Mouse (Mus musculus): Measurements from ENCODE around the gene Gpn3. TPM values are rescaled to one million over a fixed set of nuclear protein-coding genes. Genes with fewer than 3 reads are reported as not detected.

Gpn3 gene
- total RNA-seq (2021): 10 to 100 TPM; 24.9 to 25.8 TPM

DNA sequence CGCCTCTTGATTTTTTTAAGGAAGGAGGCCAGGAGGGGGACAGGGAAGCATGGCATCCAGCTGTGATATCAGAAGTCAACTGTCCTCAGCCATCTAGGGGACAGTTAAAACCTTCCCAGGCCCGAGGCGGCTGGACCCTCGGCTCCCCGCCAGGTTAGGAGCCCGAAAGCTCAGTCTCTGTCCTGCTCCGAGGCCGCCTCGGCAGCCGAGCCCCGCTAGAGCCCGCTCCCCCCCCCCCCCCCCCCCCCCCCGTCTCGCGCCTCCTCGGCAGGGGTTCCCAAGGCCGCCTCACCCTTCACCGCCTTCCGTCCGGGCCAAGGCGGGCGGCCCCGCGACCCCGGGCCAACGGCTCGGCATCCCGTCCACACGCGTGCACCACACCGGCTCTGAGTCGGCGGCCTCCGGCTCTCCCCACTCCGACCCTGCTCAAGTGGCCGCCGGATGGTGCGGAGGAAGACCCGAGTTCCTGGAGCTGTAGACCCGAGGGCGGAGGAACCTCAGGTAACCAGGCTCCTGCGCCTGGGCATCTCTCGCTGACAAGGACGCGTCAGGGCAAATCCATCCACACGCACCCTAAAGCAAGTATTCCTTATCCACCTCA lies at the start of gene Gpn3:
TSS of gene Gpn3 (plus strand) at position 286 of the 601 bp plus-strand sequence.
- intact Hi-C loops (cut with DNase I): loop anchor here (1.0 kb wide), 1 partner anchor 17 kb away; the partner anchor contains the start of genes Rad9b and Vps29
- DNase-seq (ENCODE audit: low spot score in 2 of 2): no peak

GRCm38 (mm10) chr5:122323523-122323922 lies 48.2 kb upstream of the Gpn3 start:
- no peak for DNase-seq (ENCODE audit: low spot score in 2 of 2)
- intact Hi-C loops (cut with DNase I): no loop called here

GRCm38 (mm10) chr5:122324608-122325431 lies 46.9 kb upstream of the Gpn3 start:
- DNase-seq (ENCODE audit: low spot score in 2 of 2): peak; percentile 85 to 97
- intact Hi-C loops (cut with DNase I): no loop called here

GRCm38 (mm10) chr5:122325477-122325876 lies 46.2 kb upstream of the Gpn3 start:
- intact Hi-C loops (cut with DNase I): no loop called here
- no peak for DNase-seq (ENCODE audit: low spot score in 2 of 2)

GRCm38 (mm10) chr5:122327283-122327682 lies 44.4 kb upstream of the Gpn3 start:
- intact Hi-C loops (cut with DNase I): no loop called here
- peak in 1 of 2 experiments; percentile 67 for DNase-seq (ENCODE audit: low spot score in 2 of 2)

- intact Hi-C loops (cut with DNase I): no loop called here
- no peak for DNase-seq (ENCODE audit: low spot score in 2 of 2)
These were observed 41.4 kb upstream of the Gpn3 start for GRCm38 (mm10) chr5:122330269-122330668.

- intact Hi-C loops (cut with DNase I): no loop called here
- no peak for DNase-seq (ENCODE audit: low spot score in 2 of 2)
These were observed 37.0 kb upstream of the Gpn3 start for GRCm38 (mm10) chr5:122334682-122335081.

DNA sequence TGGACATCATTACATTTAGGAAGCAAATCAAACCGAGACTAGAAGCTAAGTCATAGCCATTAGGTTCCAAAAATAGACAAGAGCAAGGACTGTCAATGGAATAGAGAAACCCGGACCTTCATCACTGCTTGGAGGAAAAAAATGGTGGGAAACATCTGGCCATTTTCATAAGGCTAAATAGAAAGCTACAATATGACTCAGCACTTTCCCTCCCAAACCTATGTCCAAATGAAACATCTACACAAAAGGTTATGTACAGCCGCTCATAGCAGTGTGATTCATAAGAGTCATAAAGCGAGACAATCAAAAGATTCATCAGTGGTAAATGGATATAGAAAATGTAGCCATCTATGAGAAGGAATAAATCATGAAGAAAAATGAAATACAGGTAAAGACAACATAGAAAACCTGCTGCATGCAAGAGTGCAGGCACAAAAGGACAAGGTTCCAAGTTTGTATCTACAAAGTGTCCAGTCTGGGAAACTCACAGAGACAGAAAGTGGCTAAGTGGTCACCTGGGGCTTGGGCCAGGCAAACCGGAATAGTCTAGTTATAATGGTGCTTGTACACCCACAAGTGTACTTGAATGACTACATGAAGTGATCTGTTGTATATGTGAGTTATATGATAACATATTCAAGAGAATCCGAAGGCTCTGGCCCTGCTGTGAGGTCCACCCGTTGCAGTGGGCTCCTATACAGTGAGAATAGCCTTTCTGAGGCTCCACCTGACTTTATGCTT lies 35.0 kb upstream of the Gpn3 start:
- intact Hi-C loops (cut with DNase I): no loop called here
- no peak for DNase-seq (ENCODE audit: low spot score in 2 of 2)

- intact Hi-C loops (cut with DNase I): no loop called here
- DNase-seq (ENCODE audit: low spot score in 2 of 2): no peak
These were observed 28.8 kb upstream of the Gpn3 start for GRCm38 (mm10) chr5:122342874-122343273.

DNA sequence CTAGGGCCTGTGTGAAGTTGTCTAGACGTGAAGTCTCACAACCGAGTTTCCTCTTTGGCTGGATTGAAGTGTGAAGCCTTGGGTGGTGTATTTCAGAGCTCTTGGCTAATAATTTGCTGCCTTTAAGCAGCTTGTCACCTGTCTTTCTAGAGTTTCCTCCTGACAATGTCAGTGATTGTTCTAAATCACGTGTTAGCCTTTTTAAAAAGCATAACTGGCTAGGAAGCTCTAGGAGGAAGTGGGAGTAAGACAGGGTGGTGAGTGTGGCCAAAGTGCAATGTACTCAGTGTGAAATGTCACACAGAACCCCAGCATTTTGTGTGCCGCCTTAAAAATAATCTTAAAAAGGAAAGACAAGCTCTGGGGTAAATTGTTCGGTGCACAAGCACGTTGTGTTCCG lies 27.9 kb upstream of the Gpn3 start:
- DNase-seq (ENCODE audit: low spot score in 2 of 2): no peak
- intact Hi-C loops (cut with DNase I): loop anchor here (1.0 to 2.0 kb wide), 2 partner anchors 75 to 215 kb away; no protein-coding TSS in a partner anchor

DNA sequence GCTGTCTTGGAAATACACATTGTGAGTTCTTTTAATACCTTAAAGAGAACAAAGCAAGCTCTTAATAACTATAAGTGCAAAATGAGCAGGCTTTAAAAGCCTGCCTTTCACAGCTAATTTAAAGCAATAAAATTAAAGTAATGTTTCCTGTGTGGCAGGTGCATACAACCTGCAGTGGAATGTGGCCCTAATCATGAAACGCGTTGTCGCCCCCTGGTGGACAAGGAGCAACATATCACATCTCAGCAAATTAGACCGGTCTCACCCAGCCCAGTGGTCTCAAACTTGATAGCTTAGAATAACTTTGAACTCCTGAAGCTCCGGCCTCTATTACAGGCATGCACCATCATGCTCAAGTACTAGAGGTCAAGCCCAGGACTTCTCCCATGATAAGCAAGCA lies 27.4 kb upstream of the Gpn3 start:
- DNase-seq (ENCODE audit: low spot score in 2 of 2): peak; percentile 61 to 79
- intact Hi-C loops (cut with DNase I): loop anchor here (1.0 to 2.0 kb wide), 2 partner anchors 76 to 215 kb away; no protein-coding TSS in a partner anchor

- intact Hi-C loops (cut with DNase I): loop anchor here (2.0 kb wide), 1 partner anchor 217 kb away; no protein-coding TSS in a partner anchor
- no peak for DNase-seq (ENCODE audit: low spot score in 2 of 2)
These were observed 25.9 kb upstream of the Gpn3 start for GRCm38 (mm10) chr5:122345777-122346176.

DNA sequence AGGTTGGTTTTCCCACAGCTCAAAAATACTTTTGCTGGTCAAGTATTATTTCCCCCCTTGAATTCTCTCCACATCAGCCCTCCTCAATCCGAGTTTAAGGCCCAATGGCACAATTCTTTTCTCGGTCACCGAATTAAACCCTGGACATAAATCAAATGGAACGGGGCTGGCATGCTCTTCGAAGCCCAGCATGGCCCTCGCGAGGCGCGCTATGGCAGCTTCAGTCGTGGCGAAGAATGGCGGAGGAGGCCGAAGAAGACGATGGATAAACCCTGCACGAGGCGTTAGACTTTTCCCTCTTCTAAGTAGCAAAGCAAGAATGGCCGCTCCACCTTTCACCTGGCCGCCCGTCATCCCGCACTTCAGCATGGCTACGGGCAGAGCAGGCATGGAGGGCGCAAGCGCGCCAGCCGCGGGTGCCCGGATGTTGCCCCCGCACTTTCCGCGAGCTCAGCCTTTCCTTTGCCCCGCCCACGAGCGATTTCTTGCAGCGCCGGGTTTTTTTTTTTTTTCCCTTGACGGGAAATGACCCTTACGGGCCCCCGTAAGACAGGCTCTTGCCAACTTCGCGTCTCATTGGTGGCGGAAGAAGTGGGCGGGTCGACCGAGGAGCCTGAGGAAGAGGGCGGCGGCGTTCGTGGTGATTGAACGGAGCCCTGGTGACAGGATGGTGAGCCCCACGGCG lies 17.7 kb upstream of the Gpn3 start, which contains the start of the genes Rad9b and Vps29:
TSS of gene Rad9b (minus strand) at position 427 of the 685 bp plus-strand sequence.
TSS of gene Vps29 (plus strand) at position 563 of the 685 bp plus-strand sequence.
- intact Hi-C loops (cut with DNase I): loop anchor here (1.0 to 5.0 kb wide), 2 partner anchors 18 to 37 kb away; partner anchors contain the start of gene Fam216a
- DNase-seq (ENCODE audit: low spot score in 2 of 2): peak; percentile 96 to 98

DNA sequence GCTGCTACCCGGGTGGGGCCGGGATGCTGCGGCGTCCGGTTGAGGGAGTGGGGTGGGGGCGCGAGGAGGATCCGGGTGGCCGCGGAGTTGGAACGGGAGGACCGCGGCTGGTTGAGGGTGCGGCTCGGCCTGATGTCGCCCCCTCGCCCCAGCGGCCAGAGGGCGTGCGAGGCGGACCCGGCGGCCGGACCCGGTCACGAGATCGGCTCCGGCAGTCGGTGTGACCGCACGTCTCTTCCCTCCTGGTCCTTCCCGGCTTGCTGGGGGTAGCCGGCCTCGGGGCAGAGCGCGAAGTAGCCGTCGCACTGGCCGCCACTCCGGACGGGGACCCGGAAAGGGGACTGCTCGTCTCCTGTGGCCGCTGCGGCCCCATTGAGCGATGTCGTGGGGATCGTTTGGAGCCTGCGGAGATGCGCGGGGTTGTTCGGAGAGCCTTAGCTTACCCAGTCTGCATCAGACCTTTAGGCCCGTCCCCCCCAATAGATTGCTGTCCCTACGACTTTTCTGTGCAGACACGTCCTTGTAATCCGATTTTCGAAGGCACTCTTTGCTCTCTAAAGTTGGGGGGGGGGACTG lies 17.1 kb upstream of the Gpn3 start:
- intact Hi-C loops (cut with DNase I): loop anchor here (1.0 to 5.0 kb wide), 2 partner anchors 18 to 37 kb away; partner anchors contain the start of gene Fam216a

GRCm38 (mm10) chr5:122372192-122372769 lies 605 bp downstream of the Gpn3 start, which contains the start of gene Fam216a:
TSS of gene Fam216a (minus strand) at chr5:122372364.
- intact Hi-C loops (cut with DNase I): loop anchor here (1.0 kb wide), 1 partner anchor 18 kb away; the partner anchor contains the start of genes Rad9b and Vps29
- DNase-seq (ENCODE audit: low spot score in 2 of 2): peak; percentile 100

More for the DNA sequence above, 17.1 kb upstream of the Gpn3 start:
- no peak for DNase-seq (ENCODE audit: low spot score in 2 of 2)

GRCm38 (mm10) chr5:122372878-122373277 lies 1.2 kb downstream of the Gpn3 start:
- no peak for DNase-seq (ENCODE audit: low spot score in 2 of 2)
- intact Hi-C loops (cut with DNase I): loop anchor here (1.0 kb wide), 1 partner anchor 19 kb away; the partner anchor contains the start of genes Rad9b and Vps29

DNA sequence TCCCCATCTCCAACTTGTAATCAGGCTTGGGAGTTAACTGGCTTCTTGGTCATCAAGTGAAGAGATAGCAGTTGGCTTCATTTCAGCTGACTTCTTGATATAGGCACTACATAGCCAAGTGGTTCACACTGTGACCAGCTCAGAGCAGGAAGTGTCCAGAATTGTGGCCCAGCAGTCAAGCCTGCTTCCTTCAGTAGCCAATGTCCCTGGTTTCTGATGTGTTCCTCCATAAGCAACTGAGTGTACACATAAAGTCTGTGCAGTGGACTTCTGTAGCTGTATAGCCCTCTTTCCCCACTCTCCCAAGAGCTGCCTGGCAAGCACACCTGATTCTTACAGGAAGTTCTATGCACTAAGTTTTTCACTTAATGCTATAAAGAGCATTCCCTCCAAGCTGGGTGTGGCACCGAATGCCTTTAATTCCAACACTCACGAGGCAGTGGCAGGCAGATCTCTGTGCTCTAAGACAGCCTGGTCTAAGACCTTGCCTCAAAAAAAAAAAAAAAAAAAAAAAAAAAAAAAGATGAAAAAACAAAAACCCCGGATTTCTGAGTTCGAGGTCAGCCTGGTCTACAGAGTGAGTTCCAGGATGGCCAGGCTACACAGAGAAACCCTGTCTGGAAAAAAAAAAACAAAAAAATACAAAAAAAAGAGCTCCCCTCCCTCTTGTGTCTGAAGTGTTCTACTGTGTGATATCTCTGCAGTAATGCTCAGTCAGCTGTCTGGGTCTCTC lies 5.6 kb downstream of the Gpn3 start:
- intact Hi-C loops (cut with DNase I): no loop called here
- no peak for DNase-seq (ENCODE audit: low spot score in 2 of 2)

GRCm38 (mm10) chr5:122378171-122378570 lies 6.5 kb downstream of the Gpn3 start:
- no peak for DNase-seq (ENCODE audit: low spot score in 2 of 2)
- intact Hi-C loops (cut with DNase I): no loop called here

All from left cerebral cortex, postnatal 25 days (tissue).